Mouse (Mus musculus) liver (tissue): Measurements from ENCODE around the gene Des.
A peak's percentile ranks its signal among the peaks of the same experiment; 100 is the strongest.

Experiments used
- DNase-seq: peaks from one replicate; pipeline ENCODE4 v3.0.0-alpha.2; 2020; ENCODE audit warnings: mixed read lengths

Gene Des

DNA sequence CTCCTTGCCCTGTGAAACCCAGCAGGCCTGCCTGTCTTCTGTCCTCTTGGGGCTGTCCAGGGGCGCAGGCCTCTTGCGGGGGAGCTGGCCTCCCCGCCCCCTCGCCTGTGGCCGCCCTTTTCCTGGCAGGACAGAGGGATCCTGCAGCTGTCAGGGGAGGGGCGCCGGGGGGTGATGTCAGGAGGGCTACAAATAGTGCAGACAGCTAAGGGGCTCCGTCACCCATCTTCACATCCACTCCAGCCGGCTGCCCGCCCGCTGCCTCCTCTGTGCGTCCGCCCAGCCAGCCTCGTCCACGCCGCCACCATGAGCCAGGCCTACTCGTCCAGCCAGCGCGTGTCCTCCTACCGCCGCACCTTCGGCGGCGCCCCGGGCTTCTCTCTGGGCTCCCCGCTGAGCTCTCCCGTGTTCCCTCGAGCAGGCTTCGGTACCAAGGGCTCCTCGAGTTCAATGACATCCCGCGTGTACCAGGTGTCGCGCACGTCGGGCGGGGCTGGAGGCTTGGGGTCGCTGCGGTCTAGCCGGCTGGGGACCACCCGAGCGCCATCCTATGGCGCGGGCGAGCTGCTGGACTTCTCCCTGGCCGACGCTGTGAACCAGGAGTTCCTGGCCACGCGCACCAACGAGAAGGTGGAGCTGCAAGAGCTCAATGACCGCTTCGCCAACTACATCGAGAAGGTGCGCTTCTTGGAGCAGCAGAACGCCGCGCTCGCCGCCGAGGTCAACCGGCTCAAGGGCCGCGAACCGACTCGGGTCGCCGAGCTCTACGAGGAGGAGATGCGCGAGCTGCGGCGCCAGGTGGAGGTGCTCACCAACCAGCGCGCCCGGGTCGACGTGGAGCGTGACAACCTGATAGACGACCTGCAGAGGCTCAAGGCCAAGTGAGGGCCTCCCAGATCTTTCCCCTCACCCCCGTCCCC, at the start of gene Des:
Gene Des (plus strand): TSS at position 218 of the 920 bp plus-strand sequence.
- peak; percentile 44 for DNase-seq

DNA sequence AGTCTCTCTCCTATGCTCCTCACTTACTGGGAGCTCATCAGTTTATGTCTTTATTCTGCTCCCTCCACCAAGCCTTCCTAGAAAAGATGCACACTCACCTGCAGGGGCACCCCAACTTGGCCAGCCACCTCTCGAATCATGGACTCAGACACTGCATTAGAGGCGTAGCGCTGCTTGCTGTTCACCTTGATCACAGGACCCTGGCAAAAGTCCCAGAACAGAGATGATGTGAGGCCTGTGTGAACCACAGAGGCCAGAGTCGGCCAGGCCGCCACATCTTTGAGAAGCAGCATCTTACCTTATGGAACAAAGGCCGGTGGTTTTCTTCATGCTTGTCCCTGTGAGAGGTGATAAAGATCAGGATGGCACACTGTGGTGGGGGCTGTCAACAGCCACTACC, 48.4 kb upstream of the Des start:
- DNase-seq = no peak

DNA sequence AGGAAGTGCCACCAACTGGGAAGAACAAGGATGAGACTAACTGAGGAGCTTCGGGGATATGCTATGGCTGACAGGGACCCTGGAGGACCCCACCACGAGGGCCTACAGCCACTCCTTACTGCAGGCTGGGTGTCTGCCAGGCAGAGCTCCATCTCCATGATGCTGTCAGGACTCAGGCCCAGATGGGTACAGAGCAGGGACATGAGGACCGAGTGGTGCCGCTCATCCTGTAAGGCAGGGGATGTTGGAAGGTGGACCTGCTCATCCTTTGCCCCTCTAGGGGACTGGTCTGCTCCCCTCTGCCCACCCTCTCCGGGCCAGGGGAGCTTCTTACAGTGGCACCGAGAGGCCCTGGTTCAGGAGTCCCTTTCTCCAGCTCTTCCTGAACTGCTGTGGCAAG, 45.1 kb upstream of the Des start:
- DNase-seq = no peak

DNA sequence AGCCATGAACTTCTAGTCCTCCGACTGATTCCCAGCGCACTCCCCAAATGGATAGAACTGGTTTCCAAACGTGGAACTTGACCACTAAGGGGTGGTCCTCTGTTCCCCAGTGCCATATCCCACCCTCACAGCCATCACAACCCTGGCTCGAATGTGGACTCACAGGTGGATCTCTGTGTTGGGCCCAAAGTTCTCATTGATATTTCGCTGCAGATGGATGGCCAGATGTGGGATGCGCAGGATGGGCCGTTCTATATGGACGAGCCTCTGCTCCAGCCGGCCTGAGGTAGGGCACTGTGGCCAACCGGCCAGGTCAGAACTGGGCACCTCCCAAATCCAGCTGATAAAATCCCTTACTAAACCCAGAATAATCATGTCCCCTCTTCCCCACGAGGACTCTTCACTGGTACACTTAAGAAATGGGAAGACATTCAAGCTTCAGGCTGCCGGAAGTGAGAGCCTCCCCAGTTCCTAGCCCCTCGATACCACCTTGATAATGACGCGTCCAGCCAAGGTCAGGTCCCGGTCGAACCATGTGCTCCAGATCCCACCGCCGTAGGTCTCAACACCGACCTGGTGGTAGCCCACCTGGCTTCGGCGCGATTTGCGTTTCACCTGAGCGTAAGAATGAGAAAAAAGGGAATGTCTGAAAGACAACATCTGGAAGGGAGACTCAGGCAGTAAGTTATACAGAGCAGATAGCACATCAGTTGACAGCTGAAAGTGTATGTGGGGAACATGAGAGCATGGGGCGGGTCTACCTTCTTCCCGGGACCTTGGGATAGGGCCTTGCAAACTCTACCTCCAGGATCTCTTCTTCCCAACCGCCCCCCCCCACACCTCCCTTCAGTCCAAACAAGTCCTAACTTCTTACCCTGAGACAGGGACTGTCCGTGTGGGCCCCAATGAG, 44.4 kb upstream of the Des start:
- DNase-seq = no peak

- DNase-seq = peak; percentile 90
Observed at GRCm38 (mm10) chr1:75316861-75317240, 43.3 kb upstream of the Des start.

- DNase-seq = peak; percentile 100
Observed at GRCm38 (mm10) chr1:75317241-75318201, 42.6 kb upstream of the Des start, which contains the start of gene Dnpep. TSS of gene Dnpep (minus strand) at chr1:75317990.

DNA sequence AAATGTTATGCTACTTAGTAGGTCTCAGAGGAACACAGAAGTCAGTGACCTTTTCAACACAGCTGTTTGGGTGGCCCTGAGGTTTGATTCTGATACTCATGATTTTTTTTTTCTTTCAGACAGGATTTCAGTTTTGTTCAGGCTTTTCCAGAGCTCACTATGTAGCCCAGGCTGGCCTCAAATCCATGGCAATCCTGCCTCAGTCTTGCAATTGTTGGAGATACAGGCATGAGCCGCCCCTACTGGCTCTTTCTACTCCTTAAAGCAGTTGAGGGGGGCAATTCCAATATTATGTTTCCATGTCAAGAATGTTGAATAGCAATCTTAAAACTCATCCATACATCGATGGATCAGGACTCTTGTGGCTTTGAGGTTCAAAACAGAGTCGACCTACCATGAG, 41.8 kb upstream of the Des start:
- DNase-seq = no peak

- no peak for DNase-seq
Observed at GRCm38 (mm10) chr1:75318736-75319135, 41.4 kb upstream of the Des start.

GRCm38 (mm10) chr1:75319166-75319565, 41.0 kb upstream of the Des start:
- no peak for DNase-seq

GRCm38 (mm10) chr1:75327461-75327860, 32.7 kb upstream of the Des start:
- DNase-seq = no peak

DNA sequence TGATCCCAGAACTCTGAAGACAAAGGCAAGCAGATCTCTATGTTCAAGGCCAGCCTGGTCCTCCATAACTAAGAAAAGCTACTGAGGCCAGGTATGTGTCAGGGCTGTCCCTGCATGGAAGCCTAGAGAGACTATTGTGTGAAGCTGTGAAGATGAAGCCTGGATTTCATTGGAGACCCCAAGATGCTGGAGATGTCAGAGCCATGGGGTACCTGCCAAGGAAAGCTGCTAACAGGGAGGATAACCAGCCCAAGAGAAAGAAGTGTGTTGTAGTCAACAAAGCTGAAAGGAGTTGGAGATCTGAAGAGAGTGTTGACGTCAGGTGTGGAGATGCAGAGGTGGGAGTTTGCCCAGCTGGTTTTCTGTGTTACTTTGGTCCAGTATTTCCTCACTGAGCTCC, 28.9 kb upstream of the Des start:
- no peak for DNase-seq

DNA sequence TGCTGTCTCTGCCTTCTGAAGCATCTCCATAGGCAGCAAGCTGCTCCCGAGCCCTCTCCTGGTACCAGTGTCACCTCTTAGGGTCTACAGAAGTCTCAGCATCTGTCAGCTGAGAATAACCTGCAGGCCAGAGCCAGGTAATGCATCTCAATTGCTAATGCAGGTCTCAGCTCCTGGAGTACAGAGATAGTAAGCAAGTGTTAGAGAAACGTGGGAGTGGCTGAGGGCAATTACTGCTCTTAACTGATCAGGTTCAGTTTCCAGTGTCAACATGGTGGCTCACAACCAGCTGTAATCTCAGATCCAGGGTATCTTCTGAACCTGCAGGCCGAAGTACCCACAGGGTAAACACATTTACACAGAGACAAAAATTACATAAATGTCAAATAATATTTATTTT, 23.7 kb upstream of the Des start:
- no peak for DNase-seq

- no peak for DNase-seq
Observed at GRCm38 (mm10) chr1:75337097-75337496, 23.0 kb upstream of the Des start.

DNA sequence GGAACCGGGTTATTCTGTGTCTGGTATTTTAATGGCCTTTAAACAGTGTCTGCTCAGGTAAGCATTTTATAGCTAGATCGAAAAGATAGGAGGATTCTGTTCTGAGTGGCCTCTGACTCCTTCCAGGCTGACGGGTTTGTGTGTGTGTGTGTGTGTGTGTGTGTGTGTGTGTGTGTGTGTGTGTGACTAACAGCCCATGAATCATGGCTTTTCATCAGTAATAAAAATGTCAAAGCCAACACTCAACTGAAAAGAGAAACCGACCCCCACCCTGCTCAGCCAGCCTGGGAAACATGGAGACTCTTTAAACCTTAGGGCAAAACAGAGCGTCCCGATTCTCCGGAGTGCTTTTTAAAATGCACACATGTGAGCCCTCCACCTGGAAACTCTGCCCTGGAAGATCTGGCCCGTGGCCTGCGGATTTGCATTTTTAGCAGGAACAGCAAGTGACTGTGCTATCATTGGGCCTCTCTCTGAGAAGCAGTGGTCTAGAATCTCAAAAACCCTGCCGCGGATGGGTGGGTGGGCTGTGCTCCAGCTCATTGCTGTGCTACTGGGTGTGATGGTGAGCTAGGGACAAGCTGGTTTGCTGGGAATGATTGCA, 21.9 kb upstream of the Des start:
- no peak for DNase-seq

DNA sequence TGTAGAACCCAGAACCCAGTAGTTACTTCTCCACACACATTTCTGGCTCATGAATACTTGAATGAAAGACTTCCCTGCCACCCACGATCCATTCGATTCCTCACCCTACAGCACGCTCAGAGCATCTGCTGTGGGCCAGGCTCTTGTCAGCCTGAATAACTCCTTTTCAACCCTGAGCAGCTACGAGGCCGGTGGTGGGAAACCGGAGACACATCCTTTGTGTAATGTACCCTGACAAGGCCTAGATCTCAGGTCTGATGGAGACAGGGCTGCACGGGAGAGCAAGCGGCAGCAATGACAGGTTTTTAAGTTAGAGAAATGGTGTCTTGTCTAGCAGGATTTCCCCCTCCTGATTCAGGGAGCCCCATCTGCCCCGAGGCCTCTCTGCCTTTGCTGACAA, 20.8 kb upstream of the Des start:
- no peak for DNase-seq

GRCm38 (mm10) chr1:75340519-75340918, 19.6 kb upstream of the Des start:
- no peak for DNase-seq

DNA sequence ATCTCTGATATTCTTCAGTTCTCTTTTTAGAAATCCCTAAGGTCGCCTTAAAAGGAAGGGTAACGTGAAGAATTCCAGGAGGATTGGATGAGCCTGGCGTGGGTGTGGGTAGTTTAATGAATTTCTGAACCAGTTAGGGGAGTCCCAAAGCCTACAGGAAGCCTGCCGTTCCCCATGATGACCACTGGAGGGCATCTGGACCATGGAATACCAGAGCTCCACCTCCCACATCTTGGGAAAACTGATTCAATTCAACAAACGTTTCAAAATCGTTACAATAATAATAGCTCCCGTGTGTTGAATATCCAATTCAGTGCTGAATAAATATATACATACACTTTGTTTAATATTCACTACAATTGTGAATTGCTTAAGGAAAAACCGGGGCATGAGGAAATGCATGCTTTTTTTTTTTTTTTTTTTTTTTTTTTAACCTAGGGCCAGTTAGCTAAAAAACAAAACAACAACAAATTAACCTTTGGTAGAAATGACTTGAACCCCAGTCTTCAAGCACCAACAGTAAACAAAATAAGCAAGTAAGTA, 17.2 kb upstream of the Des start:
- DNase-seq = peak; percentile 42

DNA sequence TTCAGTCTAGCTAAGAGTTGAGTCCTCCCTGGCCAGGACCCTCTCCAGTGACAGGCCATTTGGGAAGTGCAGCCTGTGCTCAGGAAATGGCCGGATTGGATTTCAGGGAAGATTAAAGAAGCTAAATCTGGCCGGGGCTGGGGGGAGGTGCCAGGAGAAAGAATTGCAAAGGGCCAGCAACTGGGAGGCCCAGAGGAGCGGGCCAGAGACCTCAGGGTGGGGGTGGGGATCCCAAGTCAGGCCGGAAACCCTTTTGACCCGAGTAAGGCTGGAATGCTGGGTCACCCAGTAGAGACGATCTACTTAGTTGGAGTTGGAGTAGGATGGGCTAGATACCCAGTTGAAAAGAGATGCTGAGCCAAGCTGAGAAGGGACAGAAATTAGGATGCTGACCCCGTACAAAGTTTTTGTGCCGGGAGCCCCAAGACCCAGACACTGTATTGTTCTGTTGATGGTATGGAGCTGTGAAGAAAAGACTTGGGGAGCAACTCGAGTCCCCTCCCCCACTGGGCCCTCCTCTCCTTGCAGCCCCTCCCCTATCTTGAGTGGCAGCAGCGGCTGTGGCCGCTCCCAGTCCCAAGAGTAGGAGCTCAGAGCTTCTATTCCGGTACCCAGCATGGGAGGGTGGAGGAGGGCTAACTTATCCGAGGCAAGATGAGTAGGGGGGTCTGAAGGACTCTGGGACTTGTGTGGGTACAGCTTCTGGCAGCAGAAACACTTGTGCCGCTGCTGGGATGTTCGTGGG, 15.7 kb upstream of the Des start:
- peak; percentile 28 for DNase-seq

DNA sequence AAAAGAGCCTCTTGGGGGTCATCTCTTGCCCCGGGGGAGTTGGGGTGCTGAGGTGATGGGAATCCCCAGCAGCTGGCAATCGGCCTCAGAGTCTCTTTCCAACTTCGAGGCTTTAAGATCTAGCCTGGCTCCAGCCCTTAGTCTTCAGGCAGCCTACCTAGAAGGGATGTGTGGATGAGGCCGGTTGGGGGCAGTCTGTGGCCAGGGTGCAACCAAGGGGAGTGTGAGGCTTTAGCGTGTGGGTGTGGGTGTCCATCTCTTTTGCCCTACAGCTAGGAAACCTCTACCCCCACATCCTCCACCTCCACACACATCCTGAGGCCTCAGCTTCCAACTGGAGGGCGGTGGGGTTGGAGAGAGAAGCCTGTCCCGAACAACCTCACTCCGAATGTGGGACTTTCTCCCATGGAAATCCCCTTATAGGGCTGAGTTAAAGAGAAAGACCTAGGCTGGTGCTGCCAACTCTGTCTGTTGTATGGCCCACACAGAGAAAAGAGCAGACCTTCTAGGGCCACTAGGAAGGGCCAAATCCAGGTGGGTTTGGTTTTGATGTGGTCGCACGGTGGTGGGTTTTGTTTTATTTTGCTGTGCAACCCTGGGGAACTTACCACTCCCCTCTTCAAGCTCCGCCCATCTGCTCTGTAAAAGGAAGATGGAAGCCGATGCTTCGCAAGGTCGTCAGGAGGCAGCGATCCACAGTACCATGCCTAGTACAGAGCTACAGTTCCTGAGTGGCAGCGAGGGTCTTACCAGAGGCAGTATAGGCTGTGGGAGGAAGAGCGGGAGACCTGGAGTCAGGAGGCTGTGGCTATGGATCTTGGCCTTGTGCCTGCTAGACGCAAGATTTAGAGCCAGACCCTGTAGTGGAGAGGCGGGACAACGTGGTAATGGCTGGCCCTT, 14.8 kb upstream of the Des start:
- no peak for DNase-seq

GRCm38 (mm10) chr1:75347279-75347678, 12.8 kb upstream of the Des start:
- DNase-seq = no peak
